Mouse (Mus musculus): Measurements from ENCODE around the gene Camta1. TPM values are rescaled to one million over a fixed set of nuclear protein-coding genes. Genes with fewer than 3 reads are reported as not detected.
A peak's percentile ranks its signal among the peaks of the same experiment; 100 is the strongest.

Camta1 gene
- polyA plus RNA-seq (2015; fragmentation: Nextera tagmentation; extraction: Ambion mirVana): 130 and 141 TPM in 2 replicates

- under 1% methylated on average over 85 of the region's 85 CpGs for WGBS
- Histone ChIP-seq H3K4me3 (peak within 1 kb of the TSS; percentile 86), H3K9ac (replicated peaks) (peak within 1 kb of the TSS; percentile 70), H3K4me1 (peaks cover 22% of the 10 kb centered on the region), H3K27ac (replicated peaks) (peak within 1 kb of the TSS; percentile 92), H3K36me3 (no peaks in the 10 kb centered on the region), H3K4me2 (replicated peaks) (peak within 1 kb of the TSS; percentile 95), H3K9me3 (no peaks in the 10 kb centered on the region), H3K27me3 (no peaks in the 10 kb centered on the region; the same call in 1 of the 2 replicates)
- ATAC-seq (replicated peaks): peak; percentile 98
These were observed at the start of gene Camta1 for GRCm38 (mm10) chr4:151861806-151862739. Gene Camta1, minus strand, starts transcription at chr4:151861876.

DNA sequence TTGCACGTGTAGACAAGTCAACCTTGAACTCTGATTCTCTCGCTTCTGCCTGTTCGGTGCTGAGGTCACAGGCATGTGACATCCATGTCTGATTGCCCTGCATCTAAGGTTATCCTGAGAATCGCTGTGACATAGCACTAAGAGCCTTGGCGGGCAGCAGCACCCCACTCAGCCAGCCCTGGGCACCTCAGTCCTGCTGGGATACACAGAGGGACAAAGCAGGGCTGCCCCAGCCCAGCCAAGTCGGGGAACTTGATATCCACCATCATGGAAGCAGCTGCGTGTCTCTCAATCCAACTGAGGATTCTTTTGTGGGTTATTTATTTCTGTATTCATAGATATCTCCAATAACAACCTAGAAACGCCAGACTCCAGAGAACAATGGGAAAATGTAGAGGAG lies 47.1 kb upstream of the Camta1 start:
- H3K27me3 ChIP-seq: no peaks in the 10 kb centered on the region
- 78% methylated on average over 8 of the region's 8 CpGs for WGBS
- H3K27ac ChIP-seq (replicated peaks): no peak overlapping the region

GRCm38 (mm10) chr4:151907577-151908343 lies 46.1 kb upstream of the Camta1 start:
- WGBS: 80% methylated on average over 26 of the region's 26 CpGs
- no peaks in the 10 kb centered on the region; the same call in 1 of the 2 replicates for H3K9me3 ChIP-seq
- no peak overlapping the region for H3K9ac ChIP-seq (replicated peaks)
- H3K27ac ChIP-seq (replicated peaks): no peak overlapping the region
- H3K36me3 ChIP-seq: no peaks in the 10 kb centered on the region
- no peak for ATAC-seq (replicated peaks)
- no peaks in the 10 kb centered on the region for H3K27me3 ChIP-seq
- H3K4me3 ChIP-seq: no peak overlapping the region
- H3K4me2 ChIP-seq (replicated peaks): no peak overlapping the region
- H3K4me1 ChIP-seq: peaks cover 4% of the 10 kb centered on the region

More for the DNA sequence above, 47.1 kb upstream of the Camta1 start:
- H3K9me3 ChIP-seq: no peaks in the 10 kb centered on the region; the same call in 1 of the 2 replicates
- no peak overlapping the region for H3K4me3 ChIP-seq
- ATAC-seq (replicated peaks): no peak
- H3K36me3 ChIP-seq: no peaks in the 10 kb centered on the region
- H3K9ac ChIP-seq (replicated peaks): no peak overlapping the region
- H3K4me1 ChIP-seq: peaks cover 4% of the 10 kb centered on the region
- no peak overlapping the region for H3K4me2 ChIP-seq (replicated peaks)

DNA sequence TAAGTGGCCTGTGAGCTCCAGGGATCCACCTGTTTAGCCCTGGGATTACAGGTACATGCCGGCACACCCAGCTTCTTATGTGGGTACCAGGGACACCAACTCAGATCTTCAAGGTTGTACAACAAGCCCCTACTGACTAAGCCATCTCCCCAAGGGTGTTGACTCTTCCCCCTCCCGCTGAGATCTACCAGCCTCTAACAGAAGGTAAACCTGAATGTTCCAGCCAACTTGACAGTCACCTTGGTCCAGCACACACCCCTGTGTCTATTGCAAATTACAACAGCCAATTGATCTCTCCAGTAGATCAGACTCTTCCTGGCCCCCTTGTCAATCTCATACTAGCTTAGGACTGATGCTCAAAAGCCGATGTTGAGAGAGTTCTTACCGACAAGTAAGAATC lies 43.9 kb upstream of the Camta1 start:
- Histone ChIP-seq H3K36me3 (no peaks in the 10 kb centered on the region), H3K4me2 (replicated peaks) (no peak overlapping the region), H3K9me3 (no peaks in the 10 kb centered on the region; the same call in 1 of the 2 replicates), H3K4me3 (no peak overlapping the region), H3K27me3 (no peaks in the 10 kb centered on the region), H3K27ac (replicated peaks) (no peak overlapping the region), H3K9ac (replicated peaks) (no peak overlapping the region), H3K4me1 (peaks cover 4% of the 10 kb centered on the region)
- ATAC-seq (replicated peaks): no peak
- WGBS: 73% methylated on average over 4 of the region's 4 CpGs

- Histone ChIP-seq H3K27ac (replicated peaks) (no peak overlapping the region), H3K4me3 (no peak overlapping the region), H3K9ac (replicated peaks) (no peak overlapping the region), H3K4me1 (peaks cover 4% of the 10 kb centered on the region), H3K4me2 (replicated peaks) (no peak overlapping the region), H3K9me3 (no peaks in the 10 kb centered on the region), H3K27me3 (no peaks in the 10 kb centered on the region), H3K36me3 (no peaks in the 10 kb centered on the region)
- 55% methylated on average over 11 of the region's 11 CpGs for WGBS
- no peak for ATAC-seq (replicated peaks)
These were observed 42.4 kb upstream of the Camta1 start for GRCm38 (mm10) chr4:151904098-151904497.

GRCm38 (mm10) chr4:151902689-151903241 lies 41.1 kb upstream of the Camta1 start:
- 61% methylated on average over 14 of the region's 14 CpGs for WGBS
- no peak for ATAC-seq (replicated peaks)
- H3K4me2 ChIP-seq (replicated peaks): no peak overlapping the region

DNA sequence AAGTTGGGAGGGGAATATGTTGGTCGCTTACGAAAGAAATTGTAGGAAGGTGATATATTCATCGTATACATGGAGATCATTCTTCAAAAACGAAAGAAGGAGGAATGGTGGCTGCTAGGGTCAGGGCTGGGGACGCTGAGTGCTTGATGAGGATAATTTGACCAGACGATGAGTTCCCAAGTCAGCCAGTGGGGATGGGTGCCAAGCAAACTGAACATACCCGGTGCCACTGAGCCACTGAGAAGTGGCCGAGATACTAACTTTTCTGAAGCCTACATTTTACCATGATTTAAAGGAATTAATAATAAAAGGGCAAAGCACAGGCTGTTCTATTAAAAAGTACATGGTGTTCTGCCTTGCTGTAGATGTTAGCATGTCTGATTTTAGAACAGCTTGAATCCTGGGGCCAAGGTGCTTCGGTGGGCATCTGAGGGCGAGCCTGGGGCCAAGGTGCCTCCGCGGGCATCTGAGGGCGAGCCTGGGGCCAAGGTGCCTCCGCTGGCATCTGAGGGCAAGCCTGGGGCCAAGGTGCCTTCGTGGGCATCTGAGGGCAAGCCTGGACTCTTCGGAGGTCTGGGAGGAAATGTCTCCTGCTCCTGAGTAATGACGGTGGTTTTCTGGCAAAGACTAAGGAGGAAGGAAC lies 40.5 kb upstream of the Camta1 start:
- Histone ChIP-seq H3K27me3 (no peaks in the 10 kb centered on the region), H3K9me3 (no peaks in the 10 kb centered on the region), H3K4me1 (peaks cover 10% of the 10 kb centered on the region), H3K9ac (replicated peaks) (no peak overlapping the region), H3K4me2 (replicated peaks) (no peak overlapping the region), H3K4me3 (no peak overlapping the region), H3K27ac (replicated peaks) (no peak overlapping the region), H3K36me3 (no peaks in the 10 kb centered on the region)
- 84% methylated on average over 17 of the region's 17 CpGs for WGBS
- ATAC-seq (replicated peaks): no peak

More at GRCm38 (mm10) chr4:151902689-151903241, 41.1 kb upstream of the Camta1 start:
- Histone ChIP-seq H3K27me3 (no peaks in the 10 kb centered on the region), H3K4me1 (peaks cover 10% of the 10 kb centered on the region), H3K4me3 (no peak overlapping the region), H3K27ac (replicated peaks) (no peak overlapping the region), H3K9ac (replicated peaks) (no peak overlapping the region), H3K36me3 (no peaks in the 10 kb centered on the region), H3K9me3 (no peaks in the 10 kb centered on the region)

DNA sequence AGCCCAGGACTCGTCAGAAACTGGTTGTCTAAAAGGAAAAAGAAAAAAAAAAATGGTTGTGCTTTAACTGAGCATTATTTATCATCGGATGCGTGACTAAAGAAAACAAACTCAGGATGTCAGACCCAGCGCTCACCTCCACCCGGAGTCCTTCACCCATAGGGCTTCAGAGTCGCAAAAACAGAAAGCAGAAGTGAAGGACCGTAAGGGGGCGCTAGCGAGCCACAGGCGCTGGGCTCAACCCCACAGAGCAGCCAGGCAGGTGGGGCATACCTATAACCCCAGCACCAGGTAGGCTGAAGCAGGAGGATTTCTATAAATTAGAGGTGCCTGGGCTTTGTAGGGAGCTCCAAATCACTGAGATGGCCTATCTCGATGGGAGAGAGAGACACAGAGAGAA lies 39.7 kb upstream of the Camta1 start:
- H3K36me3 ChIP-seq: no peaks in the 10 kb centered on the region
- no peak overlapping the region for H3K27ac ChIP-seq (replicated peaks)
- H3K4me3 ChIP-seq: no peak overlapping the region
- no peaks in the 10 kb centered on the region for H3K27me3 ChIP-seq
- no peak overlapping the region for H3K9ac ChIP-seq (replicated peaks)
- 70% methylated on average over 11 of the region's 11 CpGs for WGBS
- ATAC-seq (replicated peaks): no peak
- H3K4me1 ChIP-seq: peaks cover 9% of the 10 kb centered on the region
- H3K4me2 ChIP-seq (replicated peaks): no peak overlapping the region
- H3K9me3 ChIP-seq: no peaks in the 10 kb centered on the region

DNA sequence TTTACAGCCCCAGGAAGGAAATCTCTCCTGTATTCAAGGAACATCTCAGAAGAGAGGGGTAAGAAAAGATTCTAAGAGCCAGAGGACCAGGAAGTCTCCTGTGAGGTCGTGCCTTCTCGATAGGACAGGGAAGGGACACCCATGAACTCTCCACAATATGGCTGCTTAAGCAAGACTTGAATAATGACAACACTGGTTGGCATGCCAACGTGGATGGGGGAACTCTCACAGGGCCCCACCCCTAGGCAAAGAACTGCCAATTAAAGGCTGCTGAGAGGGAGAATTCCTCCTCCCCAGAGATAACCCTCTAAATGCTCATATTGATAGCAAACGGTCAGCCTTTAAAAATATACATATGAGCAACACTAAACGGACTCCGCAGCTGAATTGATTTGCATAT lies 39.1 kb upstream of the Camta1 start:
- no peaks in the 10 kb centered on the region for H3K27me3 ChIP-seq
- no peak for ATAC-seq (replicated peaks)
- H3K4me3 ChIP-seq: no peak overlapping the region
- H3K9me3 ChIP-seq: no peaks in the 10 kb centered on the region
- H3K27ac ChIP-seq (replicated peaks): no peak overlapping the region
- H3K36me3 ChIP-seq: no peaks in the 10 kb centered on the region
- H3K9ac ChIP-seq (replicated peaks): no peak overlapping the region
- 71% methylated on average over 6 of the region's 6 CpGs for WGBS
- no peak overlapping the region for H3K4me2 ChIP-seq (replicated peaks)
- 0 out of 2 replicates have a peak, but pooled peaks cover 5% of the 10 kb centered on the region for H3K4me1 ChIP-seq

- Histone ChIP-seq H3K4me3 (no peak overlapping the region), H3K4me1 (0 out of 2 replicates have a peak, but pooled peaks cover 5% of the 10 kb centered on the region), H3K36me3 (no peaks in the 10 kb centered on the region), H3K4me2 (replicated peaks) (no peak overlapping the region), H3K27me3 (no peaks in the 10 kb centered on the region), H3K27ac (replicated peaks) (no peak overlapping the region), H3K9ac (replicated peaks) (no peak overlapping the region), H3K9me3 (no peaks in the 10 kb centered on the region)
- ATAC-seq (replicated peaks): no peak
- 75% methylated on average over 11 of the region's 11 CpGs for WGBS
These were observed 38.2 kb upstream of the Camta1 start for GRCm38 (mm10) chr4:151899707-151900384.

DNA sequence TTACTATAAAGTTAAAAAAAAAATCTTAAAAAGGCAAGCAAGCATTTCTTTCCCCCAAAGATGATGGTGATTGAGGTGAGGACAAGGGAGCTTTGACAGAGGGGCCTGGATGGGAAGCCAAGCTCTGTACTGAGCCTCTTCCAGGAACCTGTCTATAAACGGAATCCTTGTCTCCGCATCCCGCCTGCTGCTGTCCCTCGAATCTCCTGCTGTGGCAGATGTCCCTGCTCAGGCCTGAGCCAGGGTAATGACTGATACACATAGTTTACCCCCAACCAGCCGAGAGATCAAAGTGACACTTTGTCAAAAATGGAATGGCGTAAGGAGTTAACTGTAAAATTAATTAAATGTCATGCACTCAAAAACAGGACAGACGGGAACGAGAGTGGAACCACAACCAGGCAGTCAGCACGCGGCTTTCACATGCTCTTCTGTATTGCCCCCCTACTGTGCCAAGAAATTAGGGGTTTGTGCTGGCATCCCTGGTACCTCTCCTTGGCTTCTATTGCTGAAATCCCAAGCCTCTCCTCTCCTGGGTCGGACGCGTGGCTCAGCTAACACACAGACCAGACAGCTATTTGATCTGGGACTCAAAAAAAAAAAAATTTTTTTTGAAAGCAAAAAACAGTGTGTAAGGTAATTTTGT lies 37.0 kb upstream of the Camta1 start:
- 44% methylated on average over 13 of the region's 13 CpGs for WGBS
- Histone ChIP-seq H3K4me1 (0 out of 2 replicates have a peak, but pooled peaks cover 5% of the 10 kb centered on the region), H3K27me3 (no peaks in the 10 kb centered on the region), H3K9ac (replicated peaks) (no peak overlapping the region), H3K4me3 (no peak overlapping the region), H3K9me3 (no peaks in the 10 kb centered on the region), H3K36me3 (no peaks in the 10 kb centered on the region), H3K27ac (replicated peaks) (peak overlapping the region; percentile 8; the same call in 1 of the 2 replicates), H3K4me2 (replicated peaks) (no peak overlapping the region)
- ATAC-seq (replicated peaks): no peak
